Mouse (Mus musculus) spleen, adult 2 months (tissue): ENCODE data around the gene Ift43. TPM values are rescaled to one million over a fixed set of nuclear protein-coding genes. Genes with fewer than 3 reads are reported as not detected.

Source experiments
- DNase-seq, 2 experiments: peaks; one replicate each; pipeline versions ENCODE4 v3.0.0 to v3.0.0-alpha.2; 2012 to 2021; ENCODE audit warnings: low spot score in 2 of 2, low read depth in 1 of 2
- H3K27ac ChIP-seq: fragments of 200-500 bp; 2 replicates; pipeline ENCODE4 v1.5.1; 2012; ENCODE audit warnings: low read length, inconsistent platforms; ENCODE audit not compliant: insufficient read depth
- H3K27me3 ChIP-seq: fragments of 200-500 bp; 2 replicates; pipeline ENCODE4 v1.6.1; 2012; ENCODE audit warnings: mild to moderate bottlenecking, moderate library complexity, low read length, inconsistent platforms; ENCODE audit not compliant: control insufficient read depth, insufficient read depth
- H3K36me3 ChIP-seq: fragments of 200-500 bp; 2 replicates; pipeline ENCODE4 v1.6.1; 2012; ENCODE audit warnings: mild to moderate bottlenecking, low read length, inconsistent platforms; ENCODE audit not compliant: control insufficient read depth, insufficient read depth
- H3K4me1 ChIP-seq: fragments of 200-500 bp; 2 replicates; pipeline ENCODE4 v1.6.1; 2011; ENCODE audit warnings: inconsistent platforms; ENCODE audit not compliant: control insufficient read depth, insufficient read depth, insufficient read length
- H3K4me3 ChIP-seq: fragments of 200-500 bp; 2 replicates; pipeline ENCODE4 v1.5.1; 2011; ENCODE audit warnings: mild to moderate bottlenecking, inconsistent platforms; ENCODE audit not compliant: insufficient read depth, insufficient read length; ENCODE audit errors: extremely low read depth
- CTCF ChIP-seq: fragments of 200-500 bp; IDR thresholded peaks from 2 replicates; pipeline ENCODE4 v1.5.1; 2011; ENCODE audit warnings: mild to moderate bottlenecking, inconsistent platforms; ENCODE audit not compliant: insufficient read depth, insufficient read length, insufficient replicate concordance; ENCODE audit errors: extremely low read depth
- POLR2A ChIP-seq: fragments of 200-500 bp; IDR thresholded peaks from 2 replicates; pipeline ENCODE4 v1.6.1; 2011; ENCODE audit warnings: low read depth, low read length, inconsistent platforms
- whole genome bisulfite sequencing: fragments of 180-500 bp; shearing (Covaris S2); methylation state at CpG from one replicate; pipeline ENCODE4 v1.1.7; 2018; 5-methylcytosine and 5-hydroxymethylcytosine counted together
- polyA plus RNA-seq: library from polyadenylated mRNA; depleted of rRNA; stranded (reverse); fragments of >200 nt; gene quantifications from 2 replicates; pipeline ENCODE4 v1.2.3, GENCODE M21; 2012

The Ift43 gene
- polyA plus RNA-seq, 1 experiment, result 2.6 TPM

DNA sequence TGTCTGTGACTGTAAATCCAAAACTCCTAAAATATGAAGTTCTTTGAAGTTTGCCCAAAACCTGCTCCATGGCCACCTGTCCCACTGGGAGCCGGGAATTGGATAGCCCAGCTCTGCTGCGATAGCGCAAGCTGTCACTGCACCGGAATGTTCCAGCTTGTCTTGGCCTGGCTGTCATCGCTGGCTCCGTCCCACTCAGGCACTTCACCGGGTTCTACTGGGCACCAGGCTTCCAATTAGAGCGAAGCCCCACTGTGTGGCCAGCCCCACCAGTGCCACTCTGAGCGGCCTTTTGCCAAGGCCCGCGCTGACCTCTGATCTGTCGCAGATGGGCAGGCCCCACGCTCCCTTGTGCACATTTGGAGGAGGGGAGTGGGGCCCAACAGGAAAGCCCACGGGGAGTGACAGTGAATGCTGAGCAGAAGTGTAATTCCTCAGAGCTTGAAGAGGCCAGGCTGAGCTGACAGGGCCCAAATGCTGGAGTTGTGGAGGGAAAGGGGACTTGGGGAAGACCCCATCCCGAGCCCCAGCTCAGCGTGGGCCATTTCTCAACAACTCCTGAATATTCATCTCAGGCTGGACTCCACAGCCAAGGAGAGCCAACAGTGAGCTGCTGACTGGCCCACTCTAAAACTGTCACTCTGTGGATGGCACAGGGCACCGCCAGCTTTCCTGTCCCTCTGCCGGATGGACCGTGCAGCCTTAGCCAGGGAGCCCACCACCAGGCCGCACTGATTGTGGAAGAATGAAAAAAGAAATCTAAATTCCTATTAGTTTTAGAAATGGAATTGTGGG lies 76.5 kb downstream of the Ift43 start:
- H3K27ac ChIP-seq, result no peak overlapping the region
- whole genome bisulfite sequencing, result 93% methylated on average over 20 of the region's 20 CpGs

DNA sequence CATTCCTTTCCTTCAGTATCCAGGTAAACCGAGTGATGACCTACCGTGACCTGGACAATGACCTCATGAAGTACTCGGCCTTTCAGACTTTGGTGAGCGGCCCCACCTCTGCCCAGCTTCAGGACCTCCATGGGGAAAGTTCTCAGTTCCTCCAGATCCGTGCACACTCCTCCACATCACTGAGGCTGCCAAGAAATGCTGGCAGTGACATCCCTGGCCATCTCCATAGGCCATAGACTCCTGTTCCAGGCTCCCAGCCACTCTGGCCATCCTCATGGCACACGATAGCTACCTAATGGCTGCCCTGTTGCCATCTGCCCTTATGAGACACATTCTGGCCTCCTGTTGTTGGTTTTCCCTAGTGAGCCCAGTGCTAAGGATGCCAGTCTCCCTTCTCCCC lies 79.1 kb downstream of the Ift43 start:
- WGBS, result 92% methylated on average over 6 of the region's 6 CpGs
- no peaks in the 10 kb centered on the region for H3K4me1 ChIP-seq
- TF ChIP-seq CTCF (no peak), POLR2A (no peak)
- no peak overlapping the region for H3K4me3 ChIP-seq
- no peak overlapping the region for H3K27ac ChIP-seq
- DNase-seq, result no peak
- H3K27me3 ChIP-seq, result no peaks in the 10 kb centered on the region
- H3K36me3 ChIP-seq, result no peaks in the 10 kb centered on the region

More for the DNA sequence above, 76.5 kb downstream of the Ift43 start:
- TF ChIP-seq POLR2A (no peak), CTCF (no peak)
- no peaks in the 10 kb centered on the region for H3K36me3 ChIP-seq
- no peak for DNase-seq
- H3K4me1 ChIP-seq, result no peaks in the 10 kb centered on the region
- no peak overlapping the region for H3K4me3 ChIP-seq
- no peaks in the 10 kb centered on the region for H3K27me3 ChIP-seq

DNA sequence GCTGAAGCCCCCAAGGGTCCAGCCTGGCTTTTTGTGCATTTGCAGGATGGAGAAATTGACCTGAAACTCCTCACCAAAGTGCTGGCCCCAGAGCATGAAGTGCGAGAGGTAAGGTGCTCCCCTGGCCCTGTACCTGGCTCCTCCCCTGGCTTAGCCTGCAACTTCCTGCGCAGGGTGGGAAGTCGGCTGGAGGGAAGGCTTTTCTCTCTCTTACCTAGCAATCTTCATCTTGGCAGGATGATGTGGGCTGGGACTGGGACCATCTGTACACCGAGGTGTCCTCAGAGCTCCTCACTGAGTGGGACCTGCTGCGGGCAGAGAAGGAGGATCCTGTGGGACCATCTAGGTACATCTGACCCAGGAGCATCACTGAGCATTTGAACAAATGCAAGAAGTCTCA lies 79.6 kb downstream of the Ift43 start:
- H3K4me3 ChIP-seq, result no peak overlapping the region
- H3K27ac ChIP-seq, result no peak overlapping the region
- no peak for DNase-seq
- no peaks in the 10 kb centered on the region for H3K4me1 ChIP-seq
- no peak for TF ChIP-seq CTCF
- TF ChIP-seq POLR2A, result no peak
- WGBS, result 85% methylated on average over 5 of the region's 5 CpGs
- H3K27me3 ChIP-seq, result no peaks in the 10 kb centered on the region
- no peaks in the 10 kb centered on the region for H3K36me3 ChIP-seq

DNA sequence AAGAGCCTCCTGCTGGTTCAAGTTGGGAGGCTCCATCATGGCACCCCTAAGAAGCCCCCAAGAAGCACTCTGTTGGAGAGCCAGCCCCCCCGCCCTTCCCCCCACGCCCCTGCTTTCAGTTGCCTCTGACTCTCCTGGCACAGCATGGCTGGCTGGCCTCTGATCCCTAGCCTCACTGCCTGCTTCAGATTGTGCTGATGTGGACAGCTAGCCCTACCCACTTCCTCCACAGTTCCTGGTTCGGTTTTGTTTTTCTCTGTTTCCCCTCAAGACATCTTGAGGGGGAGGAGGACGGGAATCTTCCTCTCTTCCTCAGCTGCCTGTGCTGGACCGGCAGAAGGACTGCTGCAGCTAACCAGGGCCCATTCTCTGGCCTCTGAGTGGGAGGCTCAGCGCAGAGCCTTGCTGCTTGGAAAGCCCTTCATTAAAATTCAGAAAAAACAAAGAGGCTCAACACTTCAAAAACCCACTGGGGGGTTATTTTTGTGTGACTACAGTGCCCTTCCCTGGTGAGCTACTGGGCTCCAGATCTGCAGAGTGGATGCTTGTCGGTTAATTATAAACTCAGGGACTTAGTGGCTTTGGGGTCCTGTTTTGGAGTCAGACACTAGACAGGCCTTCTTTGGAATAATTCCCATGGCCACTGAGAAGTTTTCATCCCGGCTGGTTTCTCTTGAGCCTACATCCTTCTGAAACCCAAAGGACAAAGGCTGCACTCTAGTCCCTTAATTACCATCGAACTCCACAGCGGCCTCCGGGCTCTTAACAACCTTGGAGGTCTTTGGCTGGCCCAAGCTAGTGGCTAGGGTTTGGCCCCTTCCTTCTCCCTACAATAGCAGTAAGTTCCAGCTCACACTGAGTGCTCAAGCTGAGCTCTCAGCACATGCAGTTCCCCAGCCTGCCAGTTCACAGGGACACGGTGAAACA lies 80.8 kb downstream of the Ift43 start:
- H3K4me1 ChIP-seq, result no peaks in the 10 kb centered on the region
- H3K36me3 ChIP-seq, result no peaks in the 10 kb centered on the region
- WGBS, result 63% methylated on average over 11 of the region's 12 CpGs
- TF ChIP-seq CTCF (no peak), POLR2A (no peak)
- H3K4me3 ChIP-seq, result no peak overlapping the region
- no peaks in the 10 kb centered on the region for H3K27me3 ChIP-seq
- no peak overlapping the region for H3K27ac ChIP-seq
- no peak for DNase-seq

DNA sequence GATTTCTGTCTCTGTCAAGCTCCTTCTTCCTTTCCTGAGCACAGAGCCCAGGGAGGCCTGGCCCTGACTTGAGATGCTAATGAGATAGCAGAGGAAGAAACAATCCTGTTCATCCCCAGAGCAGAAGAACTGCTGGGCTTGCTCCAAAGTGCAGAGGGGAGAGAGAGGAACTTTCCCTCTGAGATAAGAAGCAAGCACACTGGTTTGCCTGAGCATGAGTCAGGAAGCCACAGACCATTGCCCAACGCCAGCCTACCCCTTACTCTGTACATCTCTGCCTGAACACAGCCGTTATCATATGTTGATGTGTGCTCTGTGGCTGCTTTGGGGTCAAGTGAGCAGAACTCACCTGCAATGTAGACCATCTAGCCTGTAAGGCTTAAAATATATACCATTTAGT lies 83.9 kb downstream of the Ift43 start:
- WGBS, result 6% methylated on average over 2 of the region's 2 CpGs
- DNase-seq, result no peak
- H3K27me3 ChIP-seq, result no peaks in the 10 kb centered on the region
- H3K27ac ChIP-seq, result no peak overlapping the region
- H3K4me1 ChIP-seq, result no peaks in the 10 kb centered on the region
- H3K4me3 ChIP-seq, result no peak overlapping the region
- no peaks in the 10 kb centered on the region for H3K36me3 ChIP-seq
- TF ChIP-seq CTCF (no peak), POLR2A (no peak)

DNA sequence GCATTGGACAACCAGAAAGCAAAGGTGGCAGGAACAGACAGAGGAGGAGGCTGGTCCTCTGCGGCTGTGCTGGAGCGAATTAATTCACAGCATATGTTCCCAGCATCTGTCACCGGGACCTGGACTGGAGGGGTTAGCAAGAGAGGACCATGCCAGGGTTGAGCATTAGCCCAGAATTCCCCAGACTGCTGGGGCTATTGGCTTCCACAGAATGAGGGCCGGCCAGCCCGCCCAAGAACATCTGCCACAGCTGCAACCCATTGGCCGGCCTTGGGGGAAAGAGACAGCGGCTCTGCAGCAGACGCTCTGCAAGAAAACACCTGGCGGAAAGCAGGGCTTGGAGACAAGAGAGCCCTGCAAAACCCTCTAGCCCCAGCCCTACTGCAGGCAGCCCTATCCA lies 84.7 kb downstream of the Ift43 start:
- DNase-seq, result no peak
- no peak overlapping the region for H3K4me3 ChIP-seq
- H3K4me1 ChIP-seq, result no peaks in the 10 kb centered on the region
- 87% methylated on average over 9 of the region's 9 CpGs for WGBS
- no peaks in the 10 kb centered on the region for H3K27me3 ChIP-seq
- TF ChIP-seq CTCF (no peak), POLR2A (no peak)
- H3K27ac ChIP-seq, result no peak overlapping the region
- H3K36me3 ChIP-seq, result no peaks in the 10 kb centered on the region

DNA sequence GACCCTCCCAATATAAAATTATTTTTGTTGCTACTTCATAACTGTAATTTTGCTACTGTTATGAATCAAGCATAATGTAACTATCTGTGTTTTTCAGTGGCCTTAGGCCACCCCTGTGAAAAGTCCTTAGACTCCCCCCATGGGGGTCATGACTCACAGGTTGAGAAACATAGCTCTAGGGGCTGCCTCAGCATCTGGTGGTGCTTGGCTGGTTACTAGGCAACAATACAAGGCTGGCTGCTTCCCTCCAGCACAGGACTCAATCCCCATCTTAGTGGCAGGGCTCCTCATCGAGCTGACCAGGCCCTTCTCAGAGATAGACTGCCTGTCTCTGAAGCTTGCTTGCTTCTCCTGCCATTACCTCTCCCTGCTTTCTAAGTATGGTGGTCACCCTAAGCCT lies 86.4 kb downstream of the Ift43 start:
- Histone ChIP-seq H3K4me3 (no peak overlapping the region), H3K27ac (no peak overlapping the region), H3K36me3 (no peaks in the 10 kb centered on the region), H3K27me3 (no peaks in the 10 kb centered on the region), H3K4me1 (no peaks in the 10 kb centered on the region)
- TF ChIP-seq POLR2A, result no peak
- 47% methylated on average over 1 of the region's 1 CpGs for WGBS
- DNase-seq, result no peak
